Mouse (Mus musculus) E14TG2a.4 (cell line): ENCODE measurements around the gene Stk32b.

Source experiments
- CTCF ChIP-seq: conservative IDR thresholded peaks from 2 replicates; pipeline ENCODE4 v1.5.1; 2014; ENCODE audit warnings: low read length
- NANOG ChIP-seq: IDR thresholded peaks from 2 replicates; pipeline ENCODE4 v1.6.1; 2014; ENCODE audit warnings: borderline replicate concordance, low read length, mixed read lengths
- POU5F1 ChIP-seq: IDR thresholded peaks from 2 replicates; pipeline ENCODE4 v1.6.1; 2014; ENCODE audit warnings: low read length, borderline replicate concordance

- TF ChIP-seq CTCF, result no peak
- no peak for TF ChIP-seq NANOG
- no peak for TF ChIP-seq POU5F1
Observed at GRCm38 (mm10) chr5:37720670-37721069, 3.7 kb upstream of the Stk32b start.
